Mouse (Mus musculus) myocyte (in vitro differentiated cells): ENCODE results near the gene Hsd17b13.

Source experiments
- CEBPB ChIP-seq: IDR thresholded peaks from 2 replicates; pipeline ENCODE4 v1.6.1; 2011; ENCODE audit warnings: mild to moderate bottlenecking, moderate library complexity; ENCODE audit not compliant: poor library complexity, insufficient read depth, severe bottlenecking
- MAX ChIP-seq: IDR thresholded peaks from one replicate; pipeline ENCODE4 v1.6.1; 2011; ENCODE audit warnings: low read depth, mild to moderate bottlenecking, control low read depth
- MYOD1 ChIP-seq, 3 experiments: IDR thresholded peaks; one replicate each; pipeline ENCODE4 v1.6.1; 2011; ENCODE audit warnings: control low read depth in 2 of 3, low read depth in 2 of 3, mild to moderate bottlenecking in 2 of 3, moderate library complexity in 1 of 3; ENCODE audit not compliant: insufficient read length in 2 of 3, control insufficient read depth in 1 of 3
- MYOG ChIP-seq, 3 experiments: IDR thresholded peaks; one replicate each; pipeline ENCODE4 v1.6.1; 2011; ENCODE audit warnings: control low read depth in 2 of 3, low read depth in 2 of 3, mild to moderate bottlenecking in 2 of 3; ENCODE audit not compliant: insufficient read length in 2 of 3, control insufficient read depth in 1 of 3, insufficient read depth in 1 of 3
- POLR2A ChIP-seq: IDR thresholded peaks from one replicate; pipeline ENCODE4 v1.6.1; 2011; ENCODE audit warnings: low read depth, mild to moderate bottlenecking, control low read depth, moderate library complexity; ENCODE audit not compliant: insufficient read length
- POLR2AphosphoS2 ChIP-seq: IDR thresholded peaks from one replicate; pipeline ENCODE4 v1.6.1; 2011; ENCODE audit warnings: low read depth, control low read depth; ENCODE audit not compliant: insufficient read length
- REST ChIP-seq: IDR thresholded peaks from one replicate; pipeline ENCODE4 v1.6.1; 2011; ENCODE audit warnings: mild to moderate bottlenecking, control low read depth, moderate library complexity; ENCODE audit not compliant: insufficient read depth, insufficient read length
- SRF ChIP-seq: IDR thresholded peaks from one replicate; pipeline ENCODE4 v1.6.1; 2011; ENCODE audit warnings: low read depth; ENCODE audit not compliant: control insufficient read depth, insufficient read length
- TCF12 ChIP-seq: IDR thresholded peaks from one replicate; pipeline ENCODE4 v1.6.1; 2011; ENCODE audit warnings: mild to moderate bottlenecking, control low read depth; ENCODE audit not compliant: poor library complexity, insufficient read depth, severe bottlenecking
- TCF3 ChIP-seq: IDR thresholded peaks from one replicate; pipeline ENCODE4 v1.6.1; 2011; ENCODE audit warnings: low read depth, control low read depth; ENCODE audit not compliant: insufficient read length
- USF1 ChIP-seq: IDR thresholded peaks from one replicate; pipeline ENCODE4 v1.6.1; 2011; ENCODE audit warnings: low read depth, mild to moderate bottlenecking, control low read depth, moderate library complexity

GRCm38 (mm10) chr5:103954638-103955037 is 22.6 kb downstream of the Hsd17b13 start:
- TF ChIP-seq REST: no peak
- no peak for TF ChIP-seq POLR2A
- TF ChIP-seq USF1: no peak
- peak; percentile 53; the same call in 1 of the 2 replicates for TF ChIP-seq CEBPB
- TF ChIP-seq TCF12: no peak
- TF ChIP-seq MAX: no peak
- TF ChIP-seq TCF3: no peak
- TF ChIP-seq MYOD1 (IDR thresholded peaks at IDR 0.05; ENCODE audit: control insufficient read depth in 1 of 3, insufficient read length in 2 of 3, low read depth in 2 of 3): peak in 2 of 3 experiments; percentile 17 to 73
- TF ChIP-seq MYOG (IDR thresholded peaks at IDR 0.05; ENCODE audit: control insufficient read depth in 1 of 3, insufficient read depth in 1 of 3, insufficient read length in 2 of 3, low read depth in 2 of 3): peak in 1 of 3 experiments; percentile 60
- no peak for TF ChIP-seq POLR2AphosphoS2
- TF ChIP-seq SRF: no peak
